9 mouse cellular contexts compared by ENCODE assay signal in genomic region chr2:112380131-112380530, GRCm38 (mm10). TPM values are rescaled to one million over a fixed set of nuclear protein-coding genes. Genes with fewer than 3 reads are reported as not detected.
A peak's percentile ranks its signal among the peaks of the same experiment; 100 is the strongest.
DNase-seq lines count a peak whose midpoint lies in the region; ATAC-seq and TF ChIP-seq lines count a peak whose summit lies in the region.
"Had no signal": no experiment of that assay in that cellular context is flagged by ENCODE, and none has a peak within 500 bp of the region (broad histone marks: within the 10 kb centered on the region; RNA-seq: fewer than 3 reads in every experiment).

No protein-coding gene starts in this region.

- ATAC-seq in intestine, embryonic 16.5 days = no peak
- no peak for ATAC-seq in neural tube, embryonic 13.5 days (ENCODE audit: low read depth)

- no peaks in the 10 kb centered on the region for H3K27me3 ChIP-seq in embryonic facial prominence, embryonic 10.5 days (replicated peaks; ENCODE audit: low read depth, poor library complexity, severe bottlenecking)
- no peaks in the 10 kb centered on the region for H3K27me3 ChIP-seq in intestine, embryonic 16.5 days (replicated peaks; ENCODE audit: control insufficient read depth, insufficient read depth, low read length)
- 0 out of 2 replicates have a peak, but pooled peaks cover 5% of the 10 kb centered on the region for H3K27me3 ChIP-seq in neural tube, embryonic 13.5 days

- H3K36me3 ChIP-seq in embryonic facial prominence, embryonic 10.5 days (replicated peaks) = peaks cover 7% of the 10 kb centered on the region; the same call in 1 of the 2 replicates
- no peaks in the 10 kb centered on the region for H3K36me3 ChIP-seq in intestine, embryonic 16.5 days (ENCODE audit: control insufficient read depth, insufficient read depth, low read length)
- H3K36me3 ChIP-seq in neural tube, embryonic 13.5 days = no peaks in the 10 kb centered on the region

- H3K9me3 ChIP-seq in embryonic facial prominence, embryonic 10.5 days = no peaks in the 10 kb centered on the region
- no peaks in the 10 kb centered on the region for H3K9me3 ChIP-seq in intestine, embryonic 16.5 days (ENCODE audit: control insufficient read depth, low read length)
- no peaks in the 10 kb centered on the region for H3K9me3 ChIP-seq in neural tube, embryonic 13.5 days

- intact Hi-C loops in left cerebral cortex, adult 2 months (cut with DNase I) = no loop called here
- intact Hi-C loops in left cerebral cortex, postnatal 10 days (cut with DNase I) = no loop called here

- H3K27ac ChIP-seq in left cerebral cortex, adult 2 months = peak overlapping the region; percentile 87; the same call in 1 of the 2 replicates
- peak overlapping the region; percentile 97 for H3K27ac ChIP-seq in embryonic facial prominence, embryonic 10.5 days (replicated peaks)
- peak overlapping the region; percentile 85; the same call in 1 of the 2 replicates for H3K27ac ChIP-seq in intestine, embryonic 16.5 days (ENCODE audit: low read length)
- H3K27ac ChIP-seq in neural tube, embryonic 13.5 days (replicated peaks) = peak overlapping the region; percentile 90; the same call in 1 of the 2 replicates

- no peak for TF ChIP-seq CTCF in left cerebral cortex, adult 2 months (IDR thresholded peaks at IDR 0.05)

- H3K4me3 ChIP-seq in left cerebral cortex, adult 2 months = peak overlapping the region; percentile 96
- H3K4me3 ChIP-seq in embryonic facial prominence, embryonic 10.5 days = peak overlapping the region; percentile 98
- H3K4me3 ChIP-seq in intestine, embryonic 16.5 days (ENCODE audit: low read length) = peak overlapping the region; percentile 94
- peak overlapping the region; percentile 88 for H3K4me3 ChIP-seq in neural tube, embryonic 13.5 days

- peak overlapping the region; percentile 45 for H3K4me2 ChIP-seq in intestine, embryonic 16.5 days (ENCODE audit: low read depth, low read length)
- H3K4me2 ChIP-seq in neural tube, embryonic 13.5 days = peak overlapping the region; percentile 63

- peaks cover 10% of the 10 kb centered on the region for H3K4me1 ChIP-seq in embryonic facial prominence, embryonic 10.5 days
- H3K4me1 ChIP-seq in intestine, embryonic 16.5 days (ENCODE audit: control insufficient read depth, insufficient read depth, low read length) = peaks cover 2% of the 10 kb centered on the region; the same call in 1 of the 2 replicates
- peaks cover 23% of the 10 kb centered on the region for H3K4me1 ChIP-seq in neural tube, embryonic 13.5 days (replicated peaks)

- no peak for DNase-seq in left cerebral cortex, adult 2 months (ENCODE audit: extremely low spot score in 1 of 2, low spot score in 2 of 2)
- DNase-seq in left cerebral cortex, adult 18-20 months (ENCODE audit: low spot score in 2 of 2) = no peak
- DNase-seq in embryonic facial prominence, embryonic 10.5 days (ENCODE audit: low spot score) = no peak
- no peak for DNase-seq in layer of hippocampus, postnatal 36 days
- DNase-seq in urinary bladder, postnatal 14 days (ENCODE audit: low spot score) = no peak
- DNase-seq in left cerebral cortex, postnatal 10 days (ENCODE audit: extremely low spot score in 1 of 2, low spot score in 2 of 2) = no peak
- DNase-seq: adrenal gland, postnatal 36 days had no signal

- H3K9ac ChIP-seq in intestine, embryonic 16.5 days (ENCODE audit: low read depth, low read length) = peak overlapping the region; percentile 98
- peak overlapping the region; percentile 95 for H3K9ac ChIP-seq in neural tube, embryonic 13.5 days

- WGBS in embryonic facial prominence, embryonic 10.5 days = 63% methylated on average over 8 of the region's 8 CpGs
- WGBS in intestine, embryonic 16.5 days = 38% methylated on average over 8 of the region's 8 CpGs
- WGBS in neural tube, embryonic 13.5 days = 48% methylated on average over 8 of the region's 8 CpGs

RNA-seq across cellular contexts. Expression of gene Katnbl1, which starts 1.1 kb away (rescaled TPM):
- total RNA-seq in left cerebral cortex, adult 2 months (2021) = 10 to 100 TPM; 13.5 to 14.2 TPM
- 10 to 100 TPM; 11.8 to 13.4 TPM for total RNA-seq in left cerebral cortex, adult 18-20 months (2021)
- polyA plus RNA-seq in embryonic facial prominence, embryonic 10.5 days (2016; fragmentation: Nextera tagmentation; extraction: Ambion mirVana) = 43.6 and 44.2 TPM in 2 replicates
- polyA plus RNA-seq in intestine, embryonic 16.5 days (2015; fragmentation: Nextera tagmentation; extraction: Ambion mirVana) = 31.9 and 33.9 TPM in 2 replicates
- polyA plus RNA-seq in neural tube, embryonic 13.5 days (2015; fragmentation: Nextera tagmentation; extraction: Ambion mirVana) = 37.0 and 38.7 TPM in 2 replicates
- 10 to 100 TPM; 11.4 to 12.9 TPM for total RNA-seq in layer of hippocampus, postnatal 36 days (2021)
- 10 to 100 TPM; 15.4 to 17.3 TPM for total RNA-seq in left cerebral cortex, postnatal 10 days (2021)

RNA-seq across cellular contexts. Expression of gene Emc4, which starts 12.3 kb away (rescaled TPM):
- total RNA-seq in left cerebral cortex, adult 2 months (2021) = 100 to 1,000 TPM; 142 to 147 TPM
- 100 to 1,000 TPM; 149 to 162 TPM for total RNA-seq in left cerebral cortex, adult 18-20 months (2021)
- polyA plus RNA-seq in embryonic facial prominence, embryonic 10.5 days (2016; fragmentation: Nextera tagmentation; extraction: Ambion mirVana) = 112 and 113 TPM in 2 replicates
- 113 and 118 TPM in 2 replicates for polyA plus RNA-seq in intestine, embryonic 16.5 days (2015; fragmentation: Nextera tagmentation; extraction: Ambion mirVana)
- polyA plus RNA-seq in neural tube, embryonic 13.5 days (2015; fragmentation: Nextera tagmentation; extraction: Ambion mirVana) = 159 and 174 TPM in 2 replicates
- total RNA-seq in layer of hippocampus, postnatal 36 days (2021) = 100 to 1,000 TPM; 127 to 143 TPM
- 100 to 1,000 TPM; 165 to 172 TPM for total RNA-seq in left cerebral cortex, postnatal 10 days (2021)
